Mouse (Mus musculus): ENCODE measurements at regions not wholly inside any gene's neighbourhood (a gene's known extent, or its start where the extent isn't known, plus 50 kb on each side); places are given as distances from the start of the nearest gene placed in this dataset.

DNA sequence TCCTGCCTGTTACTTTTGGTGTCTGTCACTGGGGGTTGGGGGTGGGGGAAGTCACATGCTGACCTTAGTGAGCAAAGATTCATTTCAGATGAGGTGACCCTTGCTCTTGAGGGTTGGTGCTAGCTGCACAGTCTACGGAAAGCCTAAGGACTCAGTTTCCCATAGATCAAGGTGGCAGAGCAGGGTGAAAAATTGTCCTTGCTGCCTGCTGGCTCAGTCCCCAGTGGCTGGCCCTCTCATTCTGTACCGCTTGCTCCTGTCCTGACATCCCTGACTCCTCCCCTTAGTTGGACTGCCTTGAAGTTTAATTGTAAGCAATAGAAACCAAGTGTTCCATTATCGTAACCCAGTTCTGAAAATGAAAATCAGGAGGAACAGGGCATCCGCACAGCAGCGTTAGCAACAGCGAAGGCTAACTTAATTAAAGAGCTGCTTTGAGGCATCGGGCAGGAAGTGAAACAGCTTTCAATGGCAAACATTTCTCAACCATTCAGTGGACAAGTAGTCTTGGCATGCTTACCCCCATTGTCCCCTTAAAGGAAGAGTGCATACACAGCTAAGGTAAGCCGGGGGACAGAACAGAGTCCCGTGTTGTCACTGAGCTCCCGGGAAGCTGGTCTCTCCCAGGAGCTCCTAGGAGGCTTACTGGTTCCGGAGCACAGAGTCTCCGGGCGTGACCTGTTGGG lies 151.9 kb upstream of the Id2 start:
- ATAC-seq (ENCODE audit: insufficient read depth, low FRiP score, low TSS enrichment) (no peak), DNase-seq (ENCODE audit: low spot score) (no peak)
- H3K27ac ChIP-seq (ENCODE audit: low read depth, low read length): no peak overlapping the region
- no peaks in the 10 kb centered on the region for H3K36me3 ChIP-seq (ENCODE audit: control insufficient read depth, insufficient read depth, low read length)
- WGBS: 82% methylated on average over 13 of the region's 13 CpGs
- no peaks in the 10 kb centered on the region for H3K4me1 ChIP-seq (ENCODE audit: control insufficient read depth, insufficient read depth, low read length)
- no peaks in the 10 kb centered on the region for H3K27me3 ChIP-seq (ENCODE audit: control insufficient read depth, insufficient read depth, low read length)
- H3K9ac ChIP-seq (ENCODE audit: low read length): no peak overlapping the region
- no peak overlapping the region for H3K4me2 ChIP-seq (ENCODE audit: low read depth)
- H3K9me3 ChIP-seq (ENCODE audit: control insufficient read depth, low read length): no peaks in the 10 kb centered on the region
- H3K4me3 ChIP-seq (ENCODE audit: low read depth, low read length): no peak overlapping the region

DNA sequence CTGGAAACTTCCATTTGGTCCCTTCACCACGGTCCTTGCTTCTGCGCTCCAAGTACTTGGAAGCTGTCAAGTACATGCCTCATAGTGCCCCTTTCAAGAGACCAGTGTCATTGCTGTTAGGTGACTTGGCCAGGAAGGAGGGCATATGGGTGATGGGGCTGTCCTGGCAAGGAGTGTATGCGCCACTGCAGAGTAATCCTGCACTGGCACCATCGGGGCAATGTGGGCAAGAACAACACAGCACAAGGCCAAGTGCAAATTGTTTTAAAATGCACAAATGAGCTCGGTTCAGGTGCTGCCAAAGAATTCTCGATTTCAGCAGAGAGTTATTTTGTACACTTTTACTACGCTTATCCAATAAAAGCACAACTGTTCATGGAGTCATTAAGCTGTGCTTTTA lies 149.6 kb upstream of the Id2 start:
- ATAC-seq (ENCODE audit: insufficient read depth, low FRiP score, low TSS enrichment): no peak
- H3K9me3 ChIP-seq (ENCODE audit: control insufficient read depth, low read length): no peaks in the 10 kb centered on the region
- no peak overlapping the region for H3K4me3 ChIP-seq (ENCODE audit: low read depth, low read length)
- H3K9ac ChIP-seq (ENCODE audit: low read length): no peak overlapping the region
- H3K27me3 ChIP-seq (ENCODE audit: control insufficient read depth, insufficient read depth, low read length): no peaks in the 10 kb centered on the region
- no peaks in the 10 kb centered on the region for H3K4me1 ChIP-seq (ENCODE audit: control insufficient read depth, insufficient read depth, low read length)
- no peak for DNase-seq (ENCODE audit: low spot score)
- no peaks in the 10 kb centered on the region for H3K36me3 ChIP-seq (ENCODE audit: control insufficient read depth, insufficient read depth, low read length)
- no peak overlapping the region for H3K27ac ChIP-seq (ENCODE audit: low read depth, low read length)
- 91% methylated on average over 7 of the region's 7 CpGs for WGBS
- no peak overlapping the region for H3K4me2 ChIP-seq (ENCODE audit: low read depth)

DNA sequence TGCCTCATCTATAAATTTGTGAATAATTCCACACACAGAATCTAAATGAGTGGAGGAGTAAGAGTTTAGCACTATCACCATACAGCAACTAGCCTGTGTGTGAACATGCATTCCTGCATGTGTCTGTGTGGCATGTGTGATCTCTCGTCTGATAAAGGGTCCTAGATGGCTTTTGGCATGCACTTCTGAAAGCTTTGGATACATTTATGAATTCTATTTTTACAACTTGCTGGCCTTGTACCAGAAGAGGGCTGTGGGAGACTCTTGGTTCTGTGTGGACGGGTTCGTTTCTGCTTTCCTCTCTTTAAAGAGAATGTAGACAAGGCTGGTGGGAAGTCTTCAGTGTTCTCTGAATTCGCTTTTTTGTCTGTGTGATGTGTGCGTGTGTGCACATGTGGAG lies 148.7 kb upstream of the Id2 start:
- H3K9ac ChIP-seq (ENCODE audit: low read length): no peak overlapping the region
- ATAC-seq (ENCODE audit: insufficient read depth, low FRiP score, low TSS enrichment) (no peak), DNase-seq (ENCODE audit: low spot score) (no peak)
- WGBS: 91% methylated on average over 5 of the region's 5 CpGs
- no peak overlapping the region for H3K27ac ChIP-seq (ENCODE audit: low read depth, low read length)
- no peak overlapping the region for H3K4me2 ChIP-seq (ENCODE audit: low read depth)
- no peaks in the 10 kb centered on the region for H3K9me3 ChIP-seq (ENCODE audit: control insufficient read depth, low read length)
- H3K36me3 ChIP-seq (ENCODE audit: control insufficient read depth, insufficient read depth, low read length): no peaks in the 10 kb centered on the region
- no peak overlapping the region for H3K4me3 ChIP-seq (ENCODE audit: low read depth, low read length)
- H3K4me1 ChIP-seq (ENCODE audit: control insufficient read depth, insufficient read depth, low read length): no peaks in the 10 kb centered on the region
- H3K27me3 ChIP-seq (ENCODE audit: control insufficient read depth, insufficient read depth, low read length): no peaks in the 10 kb centered on the region

DNA sequence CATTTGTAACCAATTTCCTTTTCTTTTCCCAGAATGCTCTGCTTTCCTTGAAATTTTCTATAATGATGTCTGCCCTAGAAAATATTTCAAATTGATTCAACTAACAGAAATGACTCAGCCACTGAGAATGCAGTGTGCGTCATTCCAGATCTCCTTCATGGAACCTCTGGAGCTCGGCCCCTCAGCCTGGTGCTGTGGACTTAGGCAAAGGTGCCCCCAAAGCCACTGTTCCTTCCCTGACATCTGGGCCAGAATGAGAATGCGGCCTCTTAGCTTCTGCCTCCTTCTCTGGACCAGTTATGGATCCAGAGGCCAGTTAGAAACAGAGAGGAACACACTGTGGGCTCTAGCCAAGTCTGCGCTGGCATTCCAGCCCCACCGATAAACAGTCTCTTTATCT lies 148.3 kb upstream of the Id2 start:
- DNase-seq (ENCODE audit: low spot score) (no peak), ATAC-seq (ENCODE audit: insufficient read depth, low FRiP score, low TSS enrichment) (no peak)
- no peak overlapping the region for H3K27ac ChIP-seq (ENCODE audit: low read depth, low read length)
- no peak overlapping the region for H3K9ac ChIP-seq (ENCODE audit: low read length)
- H3K27me3 ChIP-seq (ENCODE audit: control insufficient read depth, insufficient read depth, low read length): no peaks in the 10 kb centered on the region
- H3K4me3 ChIP-seq (ENCODE audit: low read depth, low read length): no peak overlapping the region
- 95% methylated on average over 5 of the region's 5 CpGs for WGBS
- no peak overlapping the region for H3K4me2 ChIP-seq (ENCODE audit: low read depth)
- H3K36me3 ChIP-seq (ENCODE audit: control insufficient read depth, insufficient read depth, low read length): no peaks in the 10 kb centered on the region
- no peaks in the 10 kb centered on the region for H3K9me3 ChIP-seq (ENCODE audit: control insufficient read depth, low read length)
- H3K4me1 ChIP-seq (ENCODE audit: control insufficient read depth, insufficient read depth, low read length): no peaks in the 10 kb centered on the region

DNA sequence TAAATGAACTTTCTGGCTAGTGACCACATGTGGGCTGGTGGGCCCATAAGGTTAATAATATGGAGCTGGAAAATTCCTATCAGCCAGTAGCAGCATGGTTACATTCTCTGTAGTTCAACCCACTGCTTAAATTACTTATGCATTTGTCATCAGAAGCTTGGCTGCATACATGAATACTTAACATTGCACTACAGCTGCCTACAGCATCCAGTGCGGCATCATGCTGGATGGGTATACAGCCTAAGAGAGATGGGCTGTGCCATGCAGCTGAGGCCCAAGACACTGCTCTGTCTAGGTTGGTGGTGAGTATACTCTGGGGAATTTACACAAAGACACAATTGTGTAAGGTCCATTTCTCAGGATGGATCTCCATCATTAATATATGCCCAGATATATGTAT lies 147.7 kb upstream of the Id2 start:
- no peak overlapping the region for H3K4me3 ChIP-seq (ENCODE audit: low read depth, low read length)
- H3K4me2 ChIP-seq (ENCODE audit: low read depth): no peak overlapping the region
- no peaks in the 10 kb centered on the region for H3K27me3 ChIP-seq (ENCODE audit: control insufficient read depth, insufficient read depth, low read length)
- DNase-seq (ENCODE audit: low spot score) (no peak), ATAC-seq (ENCODE audit: insufficient read depth, low FRiP score, low TSS enrichment) (no peak)
- no peak overlapping the region for H3K9ac ChIP-seq (ENCODE audit: low read length)
- H3K36me3 ChIP-seq (ENCODE audit: control insufficient read depth, insufficient read depth, low read length): no peaks in the 10 kb centered on the region
- no peaks in the 10 kb centered on the region for H3K4me1 ChIP-seq (ENCODE audit: control insufficient read depth, insufficient read depth, low read length)
- H3K9me3 ChIP-seq (ENCODE audit: control insufficient read depth, low read length): no peaks in the 10 kb centered on the region
- no peak overlapping the region for H3K27ac ChIP-seq (ENCODE audit: low read depth, low read length)
- 90% methylated on average over 1 of the region's 1 CpGs for WGBS

DNA sequence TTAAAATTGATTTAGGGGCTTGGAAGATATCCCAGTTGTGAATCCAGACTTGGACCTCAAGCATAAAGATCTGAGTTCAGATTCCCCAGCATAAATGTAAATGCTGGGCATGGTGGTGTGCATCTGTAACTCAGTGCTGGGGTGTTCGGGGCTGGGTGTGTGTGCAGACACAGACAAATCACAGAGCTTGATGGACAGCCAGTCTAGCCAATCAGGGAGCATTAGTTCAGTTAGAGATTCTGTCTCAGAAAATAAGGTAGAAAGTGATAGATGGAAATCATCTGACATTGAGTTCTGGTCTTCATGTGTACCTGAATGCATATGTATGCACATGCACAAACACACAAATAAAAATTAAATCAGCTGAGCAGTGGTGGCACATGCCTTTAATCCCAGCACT lies 147.0 kb upstream of the Id2 start:
- H3K9me3 ChIP-seq (ENCODE audit: control insufficient read depth, low read length): no peaks in the 10 kb centered on the region
- no peak overlapping the region for H3K9ac ChIP-seq (ENCODE audit: low read length)
- no peak overlapping the region for H3K27ac ChIP-seq (ENCODE audit: low read depth, low read length)
- no peak overlapping the region for H3K4me3 ChIP-seq (ENCODE audit: low read depth, low read length)
- H3K36me3 ChIP-seq (ENCODE audit: control insufficient read depth, insufficient read depth, low read length): no peaks in the 10 kb centered on the region
- DNase-seq (ENCODE audit: low spot score) (no peak), ATAC-seq (ENCODE audit: insufficient read depth, low FRiP score, low TSS enrichment) (no peak)
- H3K27me3 ChIP-seq (ENCODE audit: control insufficient read depth, insufficient read depth, low read length): no peaks in the 10 kb centered on the region
- no peaks in the 10 kb centered on the region for H3K4me1 ChIP-seq (ENCODE audit: control insufficient read depth, insufficient read depth, low read length)
- no peak overlapping the region for H3K4me2 ChIP-seq (ENCODE audit: low read depth)
- WGBS: 79% methylated on average over 1 of the region's 1 CpGs

DNA sequence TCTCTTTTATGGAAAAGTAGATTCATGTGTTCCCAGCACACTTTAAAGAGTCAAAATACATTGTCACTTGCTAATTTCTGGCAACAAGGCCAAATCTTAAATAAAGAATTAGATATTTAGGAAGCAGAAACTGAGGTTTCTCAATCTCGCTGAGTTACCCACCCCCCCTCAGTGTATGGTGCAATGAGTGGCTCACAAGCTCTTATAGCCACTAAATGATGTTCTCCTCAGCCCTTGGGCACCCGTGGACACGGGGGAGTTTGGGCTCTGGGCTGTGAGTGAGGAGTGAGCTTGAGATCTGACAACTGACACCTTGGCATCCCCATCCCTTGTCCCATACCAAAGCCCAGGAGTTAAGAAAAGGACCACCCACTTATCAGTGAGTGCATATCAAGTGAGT lies 145.4 kb upstream of the Id2 start:
- DNase-seq (ENCODE audit: low spot score): no peak
- Histone ChIP-seq H3K9me3 (ENCODE audit: control insufficient read depth, low read length) (no peaks in the 10 kb centered on the region), H3K9ac (ENCODE audit: low read length) (no peak overlapping the region), H3K27me3 (ENCODE audit: control insufficient read depth, insufficient read depth, low read length) (no peaks in the 10 kb centered on the region), H3K27ac (ENCODE audit: low read depth, low read length) (no peak overlapping the region), H3K36me3 (ENCODE audit: control insufficient read depth, insufficient read depth, low read length) (no peaks in the 10 kb centered on the region), H3K4me2 (ENCODE audit: low read depth) (no peak overlapping the region), H3K4me3 (ENCODE audit: low read depth, low read length) (no peak overlapping the region), H3K4me1 (ENCODE audit: control insufficient read depth, insufficient read depth, low read length) (no peaks in the 10 kb centered on the region)
- WGBS: 89% methylated on average over 3 of the region's 3 CpGs
- no peak for ATAC-seq (ENCODE audit: insufficient read depth, low FRiP score, low TSS enrichment)

DNA sequence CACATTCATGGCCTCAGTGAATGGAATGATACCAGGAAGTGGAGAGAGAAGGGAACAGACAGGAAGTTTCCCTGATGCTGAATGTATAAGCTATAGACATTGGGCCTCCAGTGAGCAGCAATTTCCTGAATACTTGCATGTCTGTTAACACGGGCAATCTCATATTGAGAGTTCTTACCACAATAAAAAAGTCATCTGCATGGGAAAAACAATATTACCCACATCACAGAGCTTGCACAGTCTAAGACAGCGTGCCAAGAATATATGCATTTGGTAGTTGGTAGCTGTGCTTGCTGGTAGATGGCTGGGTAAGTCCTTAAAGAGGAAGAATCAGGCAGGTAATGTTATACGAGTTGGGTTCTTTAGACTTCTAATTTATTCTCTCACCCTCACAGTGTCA lies 144.7 kb upstream of the Id2 start:
- no peak overlapping the region for H3K27ac ChIP-seq (ENCODE audit: low read depth, low read length)
- no peaks in the 10 kb centered on the region for H3K4me1 ChIP-seq (ENCODE audit: control insufficient read depth, insufficient read depth, low read length)
- no peak overlapping the region for H3K9ac ChIP-seq (ENCODE audit: low read length)
- H3K4me3 ChIP-seq (ENCODE audit: low read depth, low read length): no peak overlapping the region
- no peaks in the 10 kb centered on the region for H3K9me3 ChIP-seq (ENCODE audit: control insufficient read depth, low read length)
- DNase-seq (ENCODE audit: low spot score) (no peak), ATAC-seq (ENCODE audit: insufficient read depth, low FRiP score, low TSS enrichment) (no peak)
- no peaks in the 10 kb centered on the region for H3K36me3 ChIP-seq (ENCODE audit: control insufficient read depth, insufficient read depth, low read length)
- no peak overlapping the region for H3K4me2 ChIP-seq (ENCODE audit: low read depth)
- H3K27me3 ChIP-seq (ENCODE audit: control insufficient read depth, insufficient read depth, low read length): no peaks in the 10 kb centered on the region
- WGBS: 93% methylated on average over 3 of the region's 3 CpGs

DNA sequence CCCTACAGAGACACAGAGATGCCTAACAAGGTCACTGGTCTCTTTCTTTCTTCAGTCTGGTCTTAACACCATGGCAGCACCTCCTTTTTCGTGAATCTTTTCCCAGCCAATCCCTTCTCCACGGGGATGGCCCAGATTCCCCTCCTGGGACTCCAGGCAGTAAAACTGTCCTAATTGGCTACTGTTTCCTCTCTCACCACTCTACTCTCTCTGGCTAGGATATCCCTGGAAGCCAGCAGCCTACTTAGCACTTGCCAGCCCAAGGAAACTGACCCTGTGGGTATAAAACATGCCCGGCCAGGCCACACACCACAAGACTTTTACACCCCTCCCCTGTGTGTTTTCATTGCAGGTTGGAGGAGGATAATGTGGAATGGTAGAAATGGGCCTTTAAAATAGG lies 143.9 kb upstream of the Id2 start:
- H3K9ac ChIP-seq (ENCODE audit: low read length): no peak overlapping the region
- H3K4me3 ChIP-seq (ENCODE audit: low read depth, low read length): no peak overlapping the region
- 49% methylated on average over 3 of the region's 3 CpGs for WGBS
- no peaks in the 10 kb centered on the region for H3K9me3 ChIP-seq (ENCODE audit: control insufficient read depth, low read length)
- H3K27ac ChIP-seq (ENCODE audit: low read depth, low read length): no peak overlapping the region
- H3K4me1 ChIP-seq (ENCODE audit: control insufficient read depth, insufficient read depth, low read length): no peaks in the 10 kb centered on the region
- no peak overlapping the region for H3K4me2 ChIP-seq (ENCODE audit: low read depth)
- H3K36me3 ChIP-seq (ENCODE audit: control insufficient read depth, insufficient read depth, low read length): no peaks in the 10 kb centered on the region
- DNase-seq (ENCODE audit: low spot score): no peak
- no peaks in the 10 kb centered on the region for H3K27me3 ChIP-seq (ENCODE audit: control insufficient read depth, insufficient read depth, low read length)
- no peak for ATAC-seq (ENCODE audit: insufficient read depth, low FRiP score, low TSS enrichment)
